12 mouse cellular contexts compared by ENCODE assay signal in the genomic region with DNA sequence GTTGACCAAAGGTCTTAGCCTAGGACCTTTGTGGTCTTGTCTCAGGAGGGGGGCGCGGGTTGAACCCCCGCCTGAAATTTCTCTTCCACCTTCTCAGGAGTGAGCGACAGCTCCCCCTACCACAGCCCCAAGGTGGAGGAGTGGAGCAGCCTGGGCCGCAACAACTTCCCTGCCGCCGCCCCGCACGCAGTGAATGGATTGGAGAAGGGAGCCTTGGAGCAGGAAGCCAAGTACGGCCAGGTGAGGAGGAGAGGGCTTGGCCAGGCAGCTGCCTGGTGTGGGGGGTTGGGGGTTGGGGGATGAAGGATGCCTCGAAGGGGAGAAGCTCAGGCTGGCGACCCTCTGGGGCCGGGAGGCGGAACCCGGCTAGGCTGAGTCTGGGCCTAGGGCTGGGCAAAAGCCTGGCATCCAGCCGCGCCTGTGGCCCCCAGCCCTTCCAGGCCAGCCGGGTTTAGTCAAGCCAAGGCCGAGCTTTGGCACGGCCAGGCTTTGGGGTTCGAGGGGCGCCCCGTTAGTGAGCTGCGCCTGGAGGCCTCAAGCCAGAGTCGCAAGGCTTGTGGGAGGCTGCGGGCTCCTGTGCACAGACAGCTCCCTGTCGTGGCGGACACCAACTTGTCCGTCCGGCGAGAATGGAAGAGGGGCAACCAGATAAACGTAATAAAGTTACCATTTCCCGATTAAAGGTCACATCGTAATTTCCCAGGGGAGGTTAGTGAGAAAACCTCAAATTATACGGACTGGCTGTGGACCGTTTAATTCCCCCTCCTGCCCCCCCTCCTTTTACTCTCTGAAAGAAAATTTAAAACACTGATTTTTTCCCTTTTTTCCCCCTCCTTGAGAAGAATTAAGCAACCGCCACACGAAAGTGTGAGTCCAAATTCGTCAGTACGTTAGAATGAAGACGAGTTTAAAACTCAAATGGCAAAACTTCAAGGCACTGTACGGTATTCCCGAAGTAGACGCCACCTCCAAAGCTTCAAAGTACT. TPM values are rescaled to one million over a fixed set of nuclear protein-coding genes. Genes with fewer than 3 reads are reported as not detected.
A peak's percentile ranks its signal among the peaks of the same experiment; 100 is the strongest.
DNase-seq lines count a peak whose midpoint lies in the region; ATAC-seq lines count a peak whose summit lies in the region.
"Had no signal": no experiment of that assay in that cellular context is flagged by ENCODE, and none has a peak within 500 bp of the region (broad histone marks: within the 10 kb centered on the region; RNA-seq: fewer than 3 reads in every experiment).

No protein-coding gene starts in this region.

- H3K27me3 ChIP-seq in intestine, embryonic 14.5 days (replicated peaks; ENCODE audit: control insufficient read depth, insufficient read depth, low read length) = peaks cover 85% of the 10 kb centered on the region
- H3K27me3 ChIP-seq in intestine, embryonic 16.5 days (replicated peaks; ENCODE audit: control insufficient read depth, insufficient read depth, low read length) = peaks cover 56% of the 10 kb centered on the region
- peaks cover 91% of the 10 kb centered on the region for H3K27me3 ChIP-seq in hindbrain, embryonic 13.5 days
- peaks cover 69% of the 10 kb centered on the region for H3K27me3 ChIP-seq in neural tube, embryonic 11.5 days (ENCODE audit: control insufficient read depth, insufficient read depth, low read length)

- H3K4me2 ChIP-seq in intestine, embryonic 14.5 days (ENCODE audit: low read length) = no peak overlapping the region
- no peak overlapping the region for H3K4me2 ChIP-seq in intestine, embryonic 16.5 days (ENCODE audit: low read depth, low read length)
- no peak overlapping the region for H3K4me2 ChIP-seq in hindbrain, embryonic 13.5 days
- peak overlapping the region; percentile 32 for H3K4me2 ChIP-seq in neural tube, embryonic 11.5 days (ENCODE audit: low read depth)

- H3K9ac ChIP-seq in intestine, embryonic 14.5 days (ENCODE audit: low read length) = no peak overlapping the region
- no peak overlapping the region for H3K9ac ChIP-seq in intestine, embryonic 16.5 days (ENCODE audit: low read depth, low read length)
- no peak overlapping the region for H3K9ac ChIP-seq in hindbrain, embryonic 13.5 days
- H3K9ac ChIP-seq in neural tube, embryonic 11.5 days (ENCODE audit: low read length) = peak overlapping the region; percentile 20; the same call in 1 of the 2 replicates

- H3K36me3 ChIP-seq in intestine, embryonic 14.5 days (ENCODE audit: control insufficient read depth, insufficient read depth, low read length) = no peaks in the 10 kb centered on the region
- no peaks in the 10 kb centered on the region for H3K36me3 ChIP-seq in intestine, embryonic 16.5 days (ENCODE audit: control insufficient read depth, insufficient read depth, low read length)
- no peaks in the 10 kb centered on the region for H3K36me3 ChIP-seq in hindbrain, embryonic 13.5 days
- no peaks in the 10 kb centered on the region for H3K36me3 ChIP-seq in neural tube, embryonic 11.5 days (ENCODE audit: control insufficient read depth, insufficient read depth, low read length)

- peak; percentile 65 for DNase-seq in intestine, embryonic 14.5 days (ENCODE audit: low spot score)
- DNase-seq in embryo, embryonic 11 days = peak; percentile 53
- peak; percentile 56 for DNase-seq in neural tube, embryonic 11.5 days (ENCODE audit: low spot score)
- no peak for DNase-seq in ovary, postnatal 14 days (ENCODE audit: low spot score)
- DNase-seq in layer of hippocampus, adult 11-12 months (ENCODE audit: low spot score) = no peak
- DNase-seq: adrenal gland, adult 2 months; cerebellum, adult 11-12 months; gastrocnemius, postnatal 36 days had no signal

- no peak overlapping the region for H3K4me3 ChIP-seq in intestine, embryonic 14.5 days (ENCODE audit: low read depth, low read length)
- H3K4me3 ChIP-seq in intestine, embryonic 16.5 days (ENCODE audit: low read length) = no peak overlapping the region
- H3K4me3 ChIP-seq in hindbrain, embryonic 13.5 days = no peak overlapping the region
- H3K4me3 ChIP-seq in neural tube, embryonic 11.5 days (ENCODE audit: low read depth, low read length) = 0 out of 2 replicates have a peak overlapping the region, but pooled peaks have one; percentile 15
- H3K4me3 ChIP-seq: myocyte had no signal

- no peaks in the 10 kb centered on the region for H3K9me3 ChIP-seq in intestine, embryonic 14.5 days (ENCODE audit: control insufficient read depth, low read length)
- no peaks in the 10 kb centered on the region for H3K9me3 ChIP-seq in intestine, embryonic 16.5 days (ENCODE audit: control insufficient read depth, low read length)
- H3K9me3 ChIP-seq in hindbrain, embryonic 13.5 days = no peaks in the 10 kb centered on the region
- no peaks in the 10 kb centered on the region for H3K9me3 ChIP-seq in neural tube, embryonic 11.5 days (ENCODE audit: control insufficient read depth, low read length)

- H3K27ac ChIP-seq in intestine, embryonic 14.5 days (ENCODE audit: low read depth) = no peak overlapping the region
- no peak overlapping the region for H3K27ac ChIP-seq in intestine, embryonic 16.5 days (ENCODE audit: low read length)
- no peak overlapping the region for H3K27ac ChIP-seq in hindbrain, embryonic 13.5 days
- H3K27ac ChIP-seq in neural tube, embryonic 11.5 days (ENCODE audit: low read depth, low read length) = no peak overlapping the region

- no peak for ATAC-seq in intestine, embryonic 14.5 days (replicated peaks; ENCODE audit: low FRiP score, low TSS enrichment, low read depth)
- ATAC-seq in intestine, embryonic 16.5 days = no peak
- ATAC-seq in hindbrain, embryonic 13.5 days (ENCODE audit: low FRiP score) = 0 out of 2 replicates have a peak, but pooled peaks have one; percentile 15
- ATAC-seq in neural tube, embryonic 11.5 days (ENCODE audit: insufficient read depth, low FRiP score, low TSS enrichment) = no peak
- ATAC-seq: lung, postnatal 0 days had no signal

- 7% methylated on average over 44 of the region's 44 CpGs for WGBS in intestine, embryonic 14.5 days
- 8% methylated on average over 44 of the region's 44 CpGs for WGBS in intestine, embryonic 16.5 days
- WGBS in hindbrain, embryonic 13.5 days = 2% methylated on average over 44 of the region's 44 CpGs
- 4% methylated on average over 44 of the region's 44 CpGs for WGBS in neural tube, embryonic 11.5 days

- H3K4me1 ChIP-seq in intestine, embryonic 14.5 days (replicated peaks; ENCODE audit: control insufficient read depth, insufficient read depth, low read length) = peaks cover 4% of the 10 kb centered on the region; the same call in 1 of the 2 replicates
- H3K4me1 ChIP-seq in intestine, embryonic 16.5 days (ENCODE audit: control insufficient read depth, insufficient read depth, low read length) = peaks cover 15% of the 10 kb centered on the region
- H3K4me1 ChIP-seq in hindbrain, embryonic 13.5 days (replicated peaks) = peaks cover 21% of the 10 kb centered on the region
- H3K4me1 ChIP-seq in neural tube, embryonic 11.5 days (ENCODE audit: control insufficient read depth, insufficient read depth, low read length) = 0 out of 2 replicates have a peak, but pooled peaks cover 3% of the 10 kb centered on the region

RNA-seq across cellular contexts. Expression of a gene that starts 8.6 kb away (rescaled TPM):
- polyA plus RNA-seq in intestine, embryonic 14.5 days (2014; fragmentation: Nextera tagmentation; extraction: Ambion mirVana) = not detected in 2 replicates
- polyA plus RNA-seq in intestine, embryonic 16.5 days (2015; fragmentation: Nextera tagmentation; extraction: Ambion mirVana) = not detected in 2 replicates
- polyA plus RNA-seq in hindbrain, embryonic 13.5 days (2015; fragmentation: Nextera tagmentation; extraction: Ambion mirVana) = 0.05 and 0.23 TPM in 2 replicates
- polyA plus RNA-seq in neural tube, embryonic 11.5 days (2014; fragmentation: Nextera tagmentation; extraction: Ambion mirVana) = 3.7 and 4.8 TPM in 2 replicates
- polyA plus RNA-seq: adrenal gland, adult 2 months had no signal

Comparison
In these comparisons a context has a peak if more than half of its experiments do, and no peak if none do; other contexts are left out.
1. DNase-seq: peak in intestine, embryonic 14.5 days (single experiment), embryo, embryonic 11 days (single experiment) and neural tube, embryonic 11.5 days (single experiment); none in ovary, postnatal 14 days (single experiment) and layer of hippocampus, adult 11-12 months (single experiment).